Mouse (Mus musculus) embryonic facial prominence, embryonic 15.5 days (tissue): ENCODE results near the gene Flt3l. TPM values are rescaled to one million over a fixed set of nuclear protein-coding genes. Genes with fewer than 3 reads are reported as not detected.
"Not testable (repeated sequence)": the region's sequence is repeated elsewhere in the genome, so short reads cannot be mapped to it uniquely, and the experiment has no call there.

Experiments
- ATAC-seq: fragments of 200-750 bp; cut with Nextera tagmentation; 2 replicates; pipeline ENCODE4 v1.8.0; 2017; ENCODE audit warnings: low read depth, moderate TSS enrichment; ENCODE audit not compliant: insufficient number of reproducible peaks, low FRiP score, low TSS enrichment
- H3K27ac ChIP-seq: fragments of 300-500 bp; sonication (generic); replicated peaks from 2 replicates; pipeline ENCODE4 v1.5.1; 2015; ENCODE audit warnings: mild to moderate bottlenecking, inconsistent platforms
- H3K27me3 ChIP-seq: fragments of 300-500 bp; sonication (generic); 2 replicates; pipeline ENCODE4 v1.6.1; 2015; ENCODE audit warnings: inconsistent platforms
- H3K36me3 ChIP-seq: fragments of 300-500 bp; sonication (generic); 2 replicates; pipeline ENCODE4 v1.6.1; 2015; ENCODE audit warnings: mild to moderate bottlenecking, inconsistent platforms
- H3K4me1 ChIP-seq: fragments of 300-500 bp; sonication (generic); 2 replicates; pipeline ENCODE4 v1.6.1; 2015; ENCODE audit warnings: inconsistent platforms
- H3K4me2 ChIP-seq: fragments of 300-500 bp; sonication (generic); replicated peaks from 2 replicates; pipeline ENCODE4 v1.6.1; 2015; ENCODE audit warnings: mild to moderate bottlenecking, inconsistent platforms
- H3K4me3 ChIP-seq: fragments of 300-500 bp; sonication (generic); replicated peaks from 2 replicates; pipeline ENCODE4 v1.5.1; 2015; ENCODE audit warnings: mild to moderate bottlenecking, inconsistent platforms
- H3K9ac ChIP-seq: fragments of 300-500 bp; sonication (generic); 2 replicates; pipeline ENCODE4 v1.6.1; 2015; ENCODE audit warnings: inconsistent platforms
- H3K9me3 ChIP-seq: fragments of 300-500 bp; sonication (generic); replicated peaks from 2 replicates; pipeline ENCODE4 v1.6.1; 2016; ENCODE audit warnings: inconsistent platforms
- WGBS: fragments of 180-500 bp; shearing (Covaris S2); methylation state at CpG from one replicate; pipeline ENCODE4 v1.1.7; 2015; 5-methylcytosine and 5-hydroxymethylcytosine counted together
- polyA plus RNA-seq: library from polyadenylated mRNA; unstranded; fragments of >200 nt; fragmentation: Nextera tagmentation; extraction: Ambion mirVana; gene quantifications from 2 replicates; pipeline ENCODE4 v1.2.1, GENCODE M21; 2015

Flt3l gene
- polyA plus RNA-seq, 1 experiment from 2014 or later: 2.6 TPM

DNA sequence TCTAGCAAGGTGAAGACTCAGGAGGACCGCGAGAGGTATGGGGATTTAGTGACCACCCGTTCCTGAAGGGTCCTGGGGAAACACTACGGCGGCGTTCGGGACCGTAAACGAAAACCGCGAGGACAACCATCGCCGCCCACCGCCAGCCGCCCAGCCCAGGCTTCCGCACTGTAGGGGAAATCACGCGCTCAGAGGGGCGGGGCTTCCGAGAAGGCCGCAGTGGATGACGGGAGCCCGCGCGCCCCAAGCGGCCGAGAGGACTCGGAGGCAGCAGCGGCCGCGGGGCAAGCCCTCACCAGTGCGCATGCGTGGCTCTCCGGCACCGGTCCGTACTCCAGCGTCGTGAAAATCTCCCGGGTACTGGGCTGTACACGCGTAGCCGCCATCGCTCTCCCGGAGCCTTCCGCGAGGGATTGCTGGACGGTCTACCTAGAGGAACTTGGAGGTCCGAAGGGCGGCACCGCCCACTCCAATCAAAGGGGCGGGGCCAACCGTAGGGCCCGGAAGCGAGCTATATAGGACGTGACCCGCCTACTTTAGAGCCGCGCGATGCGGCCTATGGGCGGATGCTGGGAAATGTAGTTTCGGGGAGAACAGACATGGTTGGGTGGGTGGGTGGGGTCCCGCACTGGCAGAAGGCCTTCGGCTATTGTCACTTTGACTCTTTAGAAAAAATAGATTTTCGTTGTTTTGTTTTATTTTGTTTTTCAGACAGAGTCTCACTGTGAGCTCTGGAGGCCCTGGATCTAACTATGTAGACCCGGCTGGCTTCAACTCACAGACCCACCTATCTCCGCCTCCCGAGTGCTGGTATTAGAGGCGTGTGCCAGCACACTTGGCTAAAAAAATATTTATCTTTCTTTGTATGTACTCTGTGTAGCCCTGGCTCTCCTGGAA lies 18.1 kb upstream of the Flt3l start, which contains the start of the genes Pih1d1 and Aldh16a1:
Gene Pih1d1, plus strand, starts transcription at position 208 of the 897 bp plus-strand sequence.
Gene Aldh16a1, minus strand, starts transcription at position 489 of the 897 bp plus-strand sequence.
- Histone ChIP-seq H3K4me3 (peak within 1 kb of the TSS; percentile 75), H3K27ac (peak within 1 kb of the TSS; percentile 98), H3K4me1 (peaks cover 26% of the 10 kb centered on the region), H3K4me2 (peak within 1 kb of the TSS; percentile 70), H3K9ac (peak within 1 kb of the TSS; percentile 84), H3K9me3 (no peaks in the 10 kb centered on the region), H3K36me3 (peaks cover 17% of the 10 kb centered on the region), H3K27me3 (no peaks in the 10 kb centered on the region)
- WGBS: 4% methylated on average over 69 of the region's 69 CpGs
- peak; percentile 96 for ATAC-seq

- H3K9ac ChIP-seq: peak overlapping the region; percentile 84
- 2% methylated on average over 5 of the region's 5 CpGs for WGBS
- no peaks in the 10 kb centered on the region for H3K9me3 ChIP-seq
- H3K27me3 ChIP-seq: no peaks in the 10 kb centered on the region
- peak overlapping the region; percentile 70 for H3K4me2 ChIP-seq
- peak overlapping the region; percentile 75 for H3K4me3 ChIP-seq
- no peak for ATAC-seq
- peaks cover 9% of the 10 kb centered on the region for H3K36me3 ChIP-seq
- peaks cover 26% of the 10 kb centered on the region for H3K4me1 ChIP-seq
- H3K27ac ChIP-seq: peak overlapping the region; percentile 98
These were observed 17.4 kb upstream of the Flt3l start for GRCm38 (mm10) chr7:45153586-45153985.

- not testable (repeated sequence) for H3K36me3 ChIP-seq, H3K9ac ChIP-seq, ATAC-seq, H3K9me3 ChIP-seq, H3K27ac ChIP-seq, H3K27me3 ChIP-seq
- Histone ChIP-seq H3K4me1 (peaks cover 26% of the 10 kb centered on the region), H3K4me2 (peak overlapping the region; percentile 70; the same call in 1 of the 2 replicates), H3K4me3 (peak overlapping the region; percentile 75)
- WGBS: 92% methylated on average over 2 of the region's 2 CpGs
These were observed 16.8 kb upstream of the Flt3l start for GRCm38 (mm10) chr7:45153052-45153451.

DNA sequence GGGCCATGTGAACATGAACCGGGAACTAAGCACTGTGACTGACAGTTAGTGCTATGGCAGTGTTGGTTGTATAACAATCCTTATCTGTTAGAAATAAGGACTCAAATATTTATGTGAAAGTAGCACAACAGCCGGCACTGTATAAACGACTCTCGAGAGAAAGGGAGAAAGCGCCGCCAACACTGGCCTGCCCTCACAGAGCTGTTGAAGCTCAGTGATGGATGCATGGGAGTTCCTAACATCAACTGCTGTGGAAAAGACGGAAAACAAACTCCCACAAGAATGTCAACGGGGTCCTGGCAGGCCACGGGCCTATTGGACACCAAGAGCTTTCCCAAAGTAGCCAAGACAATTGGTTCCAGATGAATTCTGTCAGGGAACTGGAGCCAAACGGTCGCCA lies 15.1 kb upstream of the Flt3l start:
- Histone ChIP-seq H3K27me3 (no peaks in the 10 kb centered on the region), H3K9me3 (no peaks in the 10 kb centered on the region), H3K4me1 (peaks cover 26% of the 10 kb centered on the region), H3K36me3 (peaks cover 11% of the 10 kb centered on the region), H3K4me2 (no peak overlapping the region), H3K9ac (no peak overlapping the region), H3K27ac (no peak overlapping the region), H3K4me3 (no peak overlapping the region)
- ATAC-seq: no peak
- 41% methylated on average over 11 of the region's 11 CpGs for WGBS

- H3K9me3 ChIP-seq: no peaks in the 10 kb centered on the region
- H3K4me1 ChIP-seq: peaks cover 23% of the 10 kb centered on the region
- H3K27ac ChIP-seq: peak overlapping the region; percentile 39; the same call in 1 of the 2 replicates
- no peak overlapping the region for H3K4me3 ChIP-seq
- peaks cover 21% of the 10 kb centered on the region for H3K36me3 ChIP-seq
- no peak overlapping the region for H3K9ac ChIP-seq
- H3K4me2 ChIP-seq: no peak overlapping the region
- no peaks in the 10 kb centered on the region for H3K27me3 ChIP-seq
- WGBS: 45% methylated on average over 4 of the region's 4 CpGs
- no peak for ATAC-seq
These were observed 14.1 kb upstream of the Flt3l start for GRCm38 (mm10) chr7:45150321-45150720.

GRCm38 (mm10) chr7:45149545-45149944 lies 13.3 kb upstream of the Flt3l start:
- Histone ChIP-seq H3K4me1 (peaks cover 17% of the 10 kb centered on the region), H3K27me3 (no peaks in the 10 kb centered on the region), H3K36me3 (peaks cover 29% of the 10 kb centered on the region), H3K4me3 (no peak overlapping the region), H3K9me3 (no peaks in the 10 kb centered on the region), H3K9ac (no peak overlapping the region), H3K4me2 (no peak overlapping the region), H3K27ac (no peak overlapping the region)
- 68% methylated on average over 6 of the region's 6 CpGs for WGBS
- no peak for ATAC-seq

GRCm38 (mm10) chr7:45148534-45149098 lies 12.4 kb upstream of the Flt3l start:
- peaks cover 17% of the 10 kb centered on the region for H3K4me1 ChIP-seq

DNA sequence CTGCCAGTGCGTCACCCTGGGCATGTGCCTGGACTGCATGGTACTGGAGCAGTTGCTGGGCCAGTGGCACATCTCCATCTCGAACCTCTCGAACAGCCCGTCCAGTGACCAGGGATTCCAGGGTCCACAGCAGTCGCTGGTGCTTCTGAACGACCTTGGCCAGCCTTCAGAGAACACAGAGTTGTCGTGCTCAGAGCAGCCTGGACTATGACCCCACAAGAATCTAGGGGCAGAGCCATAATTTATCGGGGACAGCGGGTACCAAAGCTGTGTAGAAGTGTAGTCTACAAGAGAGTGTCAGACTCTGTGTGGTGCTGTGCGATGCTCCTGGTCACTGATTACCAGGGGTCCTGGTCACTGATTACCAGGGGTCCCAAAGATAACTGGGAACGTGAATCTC lies 11.7 kb upstream of the Flt3l start:
- no peak for ATAC-seq
- Histone ChIP-seq H3K4me2 (no peak overlapping the region), H3K27ac (no peak overlapping the region), H3K4me3 (no peak overlapping the region), H3K9me3 (no peaks in the 10 kb centered on the region), H3K36me3 (peaks cover 44% of the 10 kb centered on the region), H3K27me3 (no peaks in the 10 kb centered on the region), H3K9ac (no peak overlapping the region), H3K4me1 (peaks cover 17% of the 10 kb centered on the region)
- WGBS: 89% methylated on average over 11 of the region's 11 CpGs

More at GRCm38 (mm10) chr7:45148534-45149098, 12.4 kb upstream of the Flt3l start:
- ATAC-seq: no peak
- no peaks in the 10 kb centered on the region for H3K9me3 ChIP-seq
- no peaks in the 10 kb centered on the region for H3K27me3 ChIP-seq
- H3K9ac ChIP-seq: no peak overlapping the region
- 63% methylated on average over 4 of the region's 4 CpGs for WGBS
- H3K36me3 ChIP-seq: peaks cover 38% of the 10 kb centered on the region
- H3K27ac ChIP-seq: no peak overlapping the region
- H3K4me2 ChIP-seq: no peak overlapping the region
- no peak overlapping the region for H3K4me3 ChIP-seq

DNA sequence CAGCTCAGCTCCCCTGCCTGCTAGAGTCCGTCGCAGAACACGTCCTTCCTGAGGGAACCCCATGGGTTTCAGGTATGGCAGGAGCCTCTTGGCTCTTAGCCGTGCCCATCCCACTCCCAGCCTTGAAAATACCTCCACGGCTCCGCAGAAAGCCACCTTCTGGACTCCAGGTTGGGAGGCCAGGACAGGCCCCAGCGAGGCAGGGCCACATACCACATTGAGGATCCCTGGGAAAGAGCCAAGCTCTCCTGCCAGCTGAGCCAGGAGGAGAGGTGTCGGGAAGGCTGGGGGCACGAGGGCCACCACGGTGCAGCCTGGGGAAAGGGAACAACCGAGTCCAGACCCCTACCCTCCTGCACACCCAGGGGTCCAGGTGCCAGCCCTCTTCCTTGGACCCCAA lies 11.0 kb upstream of the Flt3l start:
- H3K36me3 ChIP-seq: peaks cover 51% of the 10 kb centered on the region
- no peak overlapping the region for H3K9ac ChIP-seq
- no peaks in the 10 kb centered on the region for H3K27me3 ChIP-seq
- 90% methylated on average over 11 of the region's 11 CpGs for WGBS
- H3K9me3 ChIP-seq: no peaks in the 10 kb centered on the region
- H3K4me1 ChIP-seq: peaks cover 17% of the 10 kb centered on the region
- H3K4me3 ChIP-seq: no peak overlapping the region
- no peak for ATAC-seq
- H3K27ac ChIP-seq: no peak overlapping the region
- no peak overlapping the region for H3K4me2 ChIP-seq

GRCm38 (mm10) chr7:45145460-45145859 lies 9.2 kb upstream of the Flt3l start:
- Histone ChIP-seq H3K9ac (no peak overlapping the region), H3K4me2 (no peak overlapping the region), H3K27ac (no peak overlapping the region), H3K9me3 (no peaks in the 10 kb centered on the region), H3K36me3 (peaks cover 62% of the 10 kb centered on the region), H3K4me3 (no peak overlapping the region), H3K4me1 (peaks cover 1% of the 10 kb centered on the region; the same call in 1 of the 2 replicates), H3K27me3 (no peaks in the 10 kb centered on the region)
- WGBS: 96% methylated on average over 8 of the region's 8 CpGs
- ATAC-seq: no peak

DNA sequence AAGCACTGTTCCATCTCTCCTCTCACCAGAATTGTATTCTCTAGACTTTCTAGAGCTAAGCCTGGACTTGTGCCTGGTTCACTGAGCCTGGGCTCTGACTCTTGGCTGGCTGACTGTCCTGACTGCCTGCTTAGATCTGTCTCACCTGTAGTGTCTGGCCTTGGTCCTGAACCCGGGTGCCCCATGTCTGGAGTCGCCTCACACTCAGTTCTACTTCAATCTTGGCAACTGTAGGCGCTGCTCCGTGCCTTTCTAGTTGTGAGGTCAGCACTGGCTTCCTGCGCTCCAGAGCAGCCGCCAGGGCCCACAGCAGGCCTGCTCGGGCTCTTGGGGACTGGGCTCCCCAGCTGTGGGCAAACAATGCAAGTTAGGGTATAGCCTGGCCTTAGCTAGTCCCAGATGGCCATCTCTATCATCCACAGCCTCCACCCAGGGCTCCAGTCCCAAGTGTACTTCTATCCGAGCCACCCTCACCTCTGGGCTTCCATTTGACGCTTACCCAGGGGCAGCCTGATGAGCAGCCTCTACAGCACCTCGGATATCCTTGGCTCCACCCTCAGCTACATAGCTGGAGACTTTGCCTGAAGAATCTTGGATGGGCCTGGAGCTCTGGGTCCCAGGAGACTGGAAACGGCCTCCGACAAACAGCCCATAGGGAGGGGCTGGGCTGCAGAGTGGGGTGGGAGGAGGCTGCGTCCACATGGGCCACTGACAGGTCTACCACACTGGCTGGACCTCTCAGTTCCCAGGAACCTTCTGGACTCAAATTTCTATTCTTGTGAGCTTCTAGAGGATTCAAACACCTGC lies 8.3 kb upstream of the Flt3l start:
- Histone ChIP-seq H3K9ac (no peak overlapping the region), H3K36me3 (peaks cover 62% of the 10 kb centered on the region)
- 88% methylated on average over 13 of the region's 13 CpGs for WGBS

More for the DNA sequence above, 8.3 kb upstream of the Flt3l start:
- no peak overlapping the region for H3K4me3 ChIP-seq
- H3K27ac ChIP-seq: no peak overlapping the region
- no peaks in the 10 kb centered on the region for H3K9me3 ChIP-seq
- no peak overlapping the region for H3K4me2 ChIP-seq
- no peak for ATAC-seq
- no peaks in the 10 kb centered on the region; the same call in 1 of the 2 replicates for H3K4me1 ChIP-seq
- no peaks in the 10 kb centered on the region for H3K27me3 ChIP-seq
